Mouse (Mus musculus) limb, embryonic 13.5 days (tissue): ENCODE data around the gene Slc12a3. TPM values are rescaled to one million over a fixed set of nuclear protein-coding genes. Genes with fewer than 3 reads are reported as not detected.

Experiments used
- ATAC-seq: fragments of 200-750 bp; cut with Nextera tagmentation; 2 replicates; pipeline ENCODE4 v1.8.0; 2017; ENCODE audit warnings: low read depth, moderate number of reproducible peaks, moderate TSS enrichment; ENCODE audit not compliant: low FRiP score
- H3K27ac ChIP-seq: fragments of 300-500 bp; sonication (generic); 2 replicates; pipeline ENCODE4 v1.5.1; 2015; ENCODE audit warnings: inconsistent platforms, mild to moderate bottlenecking, moderate library complexity
- H3K27me3 ChIP-seq: fragments of 300-500 bp; sonication (generic); 2 replicates; pipeline ENCODE4 v1.6.1; 2015; ENCODE audit warnings: mild to moderate bottlenecking, inconsistent platforms
- H3K36me3 ChIP-seq: fragments of 300-500 bp; sonication (generic); 2 replicates; pipeline ENCODE4 v1.6.1; 2015; ENCODE audit warnings: inconsistent platforms, mild to moderate bottlenecking, moderate library complexity
- H3K4me1 ChIP-seq: fragments of 300-500 bp; sonication (generic); 2 replicates; pipeline ENCODE4 v1.6.1; 2015; ENCODE audit warnings: inconsistent platforms
- H3K4me2 ChIP-seq: fragments of 300-500 bp; sonication (generic); replicated peaks from 2 replicates; pipeline ENCODE4 v1.6.1; 2015; ENCODE audit warnings: inconsistent platforms, mild to moderate bottlenecking, moderate library complexity
- H3K4me3 ChIP-seq: fragments of 300-500 bp; sonication (generic); 2 replicates; pipeline ENCODE4 v1.5.1; 2015; ENCODE audit warnings: moderate library complexity, mild to moderate bottlenecking, inconsistent platforms
- H3K9ac ChIP-seq: fragments of 300-500 bp; sonication (generic); 2 replicates; pipeline ENCODE4 v1.6.1; 2015; ENCODE audit warnings: mild to moderate bottlenecking, inconsistent platforms
- H3K9me3 ChIP-seq: fragments of 300-500 bp; sonication (generic); 2 replicates; pipeline ENCODE4 v1.6.1; 2016; ENCODE audit warnings: inconsistent platforms
- WGBS: fragments of 180-500 bp; shearing (Covaris S2); methylation state at CpG from one replicate; pipeline ENCODE4 v1.1.7; 2015; 5-methylcytosine and 5-hydroxymethylcytosine counted together
- polyA plus RNA-seq: library from polyadenylated mRNA; unstranded; fragments of >200 nt; fragmentation: Nextera tagmentation; extraction: Ambion mirVana; gene quantifications from 2 replicates; pipeline ENCODE4 v1.2.1, GENCODE M21; 2015

Gene Slc12a3
- polyA plus RNA-seq, 1 experiment from 2014 or later, result not detected

- H3K4me3 ChIP-seq, result no peak overlapping the region
- 0 out of 2 replicates have a peak, but pooled peaks cover 2% of the 10 kb centered on the region for H3K27me3 ChIP-seq
- 78% methylated on average over 15 of the region's 15 CpGs for WGBS
- peaks cover 15% of the 10 kb centered on the region for H3K4me1 ChIP-seq
- H3K4me2 ChIP-seq, result no peak overlapping the region
- no peak for ATAC-seq
- no peak overlapping the region for H3K27ac ChIP-seq
- no peaks in the 10 kb centered on the region for H3K36me3 ChIP-seq
- no peaks in the 10 kb centered on the region for H3K9me3 ChIP-seq
- H3K9ac ChIP-seq, result no peak overlapping the region
Observed at GRCm38 (mm10) chr8:94378763-94379415, 49.9 kb downstream of the Slc12a3 start.

- no peak overlapping the region for H3K9ac ChIP-seq
- no peak overlapping the region for H3K4me2 ChIP-seq
- no peak for ATAC-seq
- no peak overlapping the region for H3K27ac ChIP-seq
- 91% methylated on average over 9 of the region's 9 CpGs for WGBS
- 0 out of 2 replicates have a peak, but pooled peaks cover 2% of the 10 kb centered on the region for H3K27me3 ChIP-seq
- H3K4me3 ChIP-seq, result no peak overlapping the region
- H3K9me3 ChIP-seq, result peaks cover 5% of the 10 kb centered on the region; the same call in 1 of the 2 replicates
- no peaks in the 10 kb centered on the region for H3K36me3 ChIP-seq
- peaks cover 15% of the 10 kb centered on the region for H3K4me1 ChIP-seq
Observed at GRCm38 (mm10) chr8:94379686-94380085, 50.7 kb downstream of the Slc12a3 start.

GRCm38 (mm10) chr8:94384166-94384565, 55.2 kb downstream of the Slc12a3 start:
- Histone ChIP-seq H3K4me3 (no peak overlapping the region), H3K36me3 (no peaks in the 10 kb centered on the region), H3K9me3 (peaks cover 5% of the 10 kb centered on the region; the same call in 1 of the 2 replicates), H3K27ac (no peak overlapping the region), H3K27me3 (no peaks in the 10 kb centered on the region), H3K9ac (no peak overlapping the region), H3K4me2 (no peak overlapping the region), H3K4me1 (peaks cover 15% of the 10 kb centered on the region)
- no peak for ATAC-seq
- 88% methylated on average over 7 of the region's 7 CpGs for WGBS

- Histone ChIP-seq H3K36me3 (peaks cover 14% of the 10 kb centered on the region), H3K4me2 (peak overlapping the region; percentile 92), H3K27ac (peak overlapping the region; percentile 79), H3K9me3 (peaks cover 5% of the 10 kb centered on the region; the same call in 1 of the 2 replicates), H3K4me3 (peak overlapping the region; percentile 86), H3K9ac (peak overlapping the region; percentile 84), H3K4me1 (peaks cover 15% of the 10 kb centered on the region), H3K27me3 (no peaks in the 10 kb centered on the region)
- WGBS, result 21% methylated on average over 20 of the region's 20 CpGs
- ATAC-seq, result no peak; the same call in 1 of the 2 replicates
Observed at GRCm38 (mm10) chr8:94385506-94386213, 56.7 kb downstream of the Slc12a3 start.

GRCm38 (mm10) chr8:94386214-94387026, 57.4 kb downstream of the Slc12a3 start, which contains the start of gene Herpud1:
Herpud1 (plus strand) TSS chr8:94386438.
- peaks cover 22% of the 10 kb centered on the region for H3K36me3 ChIP-seq
- peaks cover 15% of the 10 kb centered on the region for H3K4me1 ChIP-seq
- H3K4me2 ChIP-seq, result peak within 1 kb of the TSS; percentile 92
- peaks cover 5% of the 10 kb centered on the region; the same call in 1 of the 2 replicates for H3K9me3 ChIP-seq
- peak within 1 kb of the TSS; percentile 84 for H3K9ac ChIP-seq
- WGBS, result under 1% methylated on average over 65 of the region's 65 CpGs
- H3K4me3 ChIP-seq, result peak within 1 kb of the TSS; percentile 86
- no peaks in the 10 kb centered on the region for H3K27me3 ChIP-seq
- peak; percentile 98 for ATAC-seq
- H3K27ac ChIP-seq, result peak within 1 kb of the TSS; percentile 79

GRCm38 (mm10) chr8:94387027-94387684, 58.2 kb downstream of the Slc12a3 start:
- Histone ChIP-seq H3K27me3 (no peaks in the 10 kb centered on the region), H3K4me3 (peak overlapping the region; percentile 86), H3K36me3 (peaks cover 29% of the 10 kb centered on the region), H3K4me1 (peaks cover 15% of the 10 kb centered on the region), H3K9me3 (peaks cover 5% of the 10 kb centered on the region; the same call in 1 of the 2 replicates), H3K27ac (peak overlapping the region; percentile 78; the same call in 1 of the 2 replicates), H3K9ac (peak overlapping the region; percentile 84), H3K4me2 (peak overlapping the region; percentile 92)
- peak; percentile 62 for ATAC-seq
- WGBS, result under 1% methylated on average over 25 of the region's 25 CpGs

- Histone ChIP-seq H3K4me3 (peak overlapping the region; percentile 86), H3K27me3 (no peaks in the 10 kb centered on the region), H3K4me2 (peak overlapping the region; percentile 92), H3K27ac (no peak overlapping the region; the same call in 1 of the 2 replicates), H3K4me1 (peaks cover 15% of the 10 kb centered on the region), H3K36me3 (peaks cover 35% of the 10 kb centered on the region), H3K9ac (peak overlapping the region; percentile 84), H3K9me3 (peaks cover 5% of the 10 kb centered on the region; the same call in 1 of the 2 replicates)
- 30% methylated on average over 6 of the region's 6 CpGs for WGBS
- no peak for ATAC-seq
Observed at GRCm38 (mm10) chr8:94387785-94388184, 58.8 kb downstream of the Slc12a3 start.

GRCm38 (mm10) chr8:94389531-94389930, 60.5 kb downstream of the Slc12a3 start:
- H3K36me3 ChIP-seq, result peaks cover 50% of the 10 kb centered on the region
- H3K4me3 ChIP-seq, result no peak overlapping the region
- peaks cover 15% of the 10 kb centered on the region for H3K4me1 ChIP-seq
- no peak for ATAC-seq
- 91% methylated on average over 6 of the region's 6 CpGs for WGBS
- H3K27me3 ChIP-seq, result no peaks in the 10 kb centered on the region
- peaks cover under 1% of the 10 kb centered on the region; the same call in 1 of the 2 replicates for H3K9me3 ChIP-seq
- H3K27ac ChIP-seq, result no peak overlapping the region
- H3K9ac ChIP-seq, result no peak overlapping the region
- no peak overlapping the region for H3K4me2 ChIP-seq

- Histone ChIP-seq H3K9me3 (no peaks in the 10 kb centered on the region), H3K4me1 (peaks cover 13% of the 10 kb centered on the region), H3K4me3 (no peak overlapping the region), H3K36me3 (peaks cover 59% of the 10 kb centered on the region), H3K4me2 (no peak overlapping the region), H3K9ac (no peak overlapping the region), H3K27me3 (no peaks in the 10 kb centered on the region), H3K27ac (no peak overlapping the region)
- no peak for ATAC-seq
- WGBS, result 94% methylated on average over 6 of the region's 6 CpGs
Observed at GRCm38 (mm10) chr8:94390429-94390828, 61.4 kb downstream of the Slc12a3 start.

GRCm38 (mm10) chr8:94390910-94391309, 61.9 kb downstream of the Slc12a3 start:
- H3K36me3 ChIP-seq, result peaks cover 64% of the 10 kb centered on the region
- H3K9ac ChIP-seq, result no peak overlapping the region
- H3K27ac ChIP-seq, result no peak overlapping the region
- H3K9me3 ChIP-seq, result no peaks in the 10 kb centered on the region
- ATAC-seq, result no peak
- no peak overlapping the region for H3K4me2 ChIP-seq
- no peak overlapping the region for H3K4me3 ChIP-seq
- H3K27me3 ChIP-seq, result no peaks in the 10 kb centered on the region
- H3K4me1 ChIP-seq, result peaks cover 8% of the 10 kb centered on the region
- 94% methylated on average over 8 of the region's 8 CpGs for WGBS

- H3K27me3 ChIP-seq, result no peaks in the 10 kb centered on the region
- H3K4me2 ChIP-seq, result no peak overlapping the region
- no peak overlapping the region for H3K9ac ChIP-seq
- WGBS, result 78% methylated on average over 12 of the region's 12 CpGs
- ATAC-seq, result no peak
- no peaks in the 10 kb centered on the region for H3K9me3 ChIP-seq
- H3K4me1 ChIP-seq, result peaks cover 8% of the 10 kb centered on the region; the same call in 1 of the 2 replicates
- no peak overlapping the region for H3K27ac ChIP-seq
- H3K36me3 ChIP-seq, result peaks cover 72% of the 10 kb centered on the region
- no peak overlapping the region for H3K4me3 ChIP-seq
Observed at GRCm38 (mm10) chr8:94392147-94392546, 63.1 kb downstream of the Slc12a3 start.
